Mouse (Mus musculus) urinary bladder, postnatal 25 days (tissue): Measurements from ENCODE around the gene Gm13275.
"Not testable (repeated sequence)": the region's sequence is repeated elsewhere in the genome, so short reads cannot be mapped to it uniquely, and the experiment has no call there.

Experiments used
- DNase-seq: peaks from one replicate; pipeline ENCODE4 v3.0.0; 2022; ENCODE audit warnings: low spot score

Gm13275 gene

GRCm38 (mm10) chr4:88793936-88794675 is at the start of gene Gm13275:
Gene Gm13275 (plus strand): TSS chr4:88794487.
- peak; percentile 81 for DNase-seq

GRCm38 (mm10) chr4:88749926-88750325 is 44.4 kb upstream of the Gm13275 start:
- DNase-seq, result no peak

- DNase-seq, result peak; percentile 71
Observed at GRCm38 (mm10) chr4:88754818-88755340, 39.4 kb upstream of the Gm13275 start, which contains the start of gene Gm13271. Gene Gm13271 (plus strand): TSS chr4:88754868.

- not testable (repeated sequence) for DNase-seq
Observed at GRCm38 (mm10) chr4:88756581-88757513, 37.4 kb upstream of the Gm13275 start.

GRCm38 (mm10) chr4:88757628-88758031 is 36.7 kb upstream of the Gm13275 start:
- peak; percentile 86 for DNase-seq

GRCm38 (mm10) chr4:88758751-88759150 is 35.5 kb upstream of the Gm13275 start:
- not testable (repeated sequence) for DNase-seq

- peak; percentile 40 for DNase-seq
Observed at GRCm38 (mm10) chr4:88759610-88760268, 34.5 kb upstream of the Gm13275 start, which contains the start of gene Gm13283. Gene Gm13283 (plus strand): TSS chr4:88760119.

- peak; percentile 46 for DNase-seq
Observed at GRCm38 (mm10) chr4:88760431-88760830, 33.9 kb upstream of the Gm13275 start.

- peak; percentile 74 for DNase-seq
Observed at GRCm38 (mm10) chr4:88761776-88762175, 32.5 kb upstream of the Gm13275 start.

GRCm38 (mm10) chr4:88762341-88762740 is 31.9 kb upstream of the Gm13275 start:
- not testable (repeated sequence) for DNase-seq

- DNase-seq, result not testable (repeated sequence)
Observed at GRCm38 (mm10) chr4:88763384-88764018, 30.8 kb upstream of the Gm13275 start.

- DNase-seq, result not testable (repeated sequence)
Observed at GRCm38 (mm10) chr4:88773534-88773933, 20.8 kb upstream of the Gm13275 start, which contains the start of gene Gm13290. Gene Gm13290 (plus strand): TSS chr4:88773834.

GRCm38 (mm10) chr4:88776622-88777021 is 17.7 kb upstream of the Gm13275 start, which contains the start of gene Gm13289:
Gene Gm13289 (plus strand): TSS chr4:88776922.
- DNase-seq, result not testable (repeated sequence)

- not testable (repeated sequence) for DNase-seq
Observed at GRCm38 (mm10) chr4:88779550-88779949, 14.7 kb upstream of the Gm13275 start, which contains the start of gene Gm13272. Gene Gm13272 (plus strand): TSS chr4:88779850.

GRCm38 (mm10) chr4:88780320-88780719 is 14.0 kb upstream of the Gm13275 start:
- DNase-seq, result not testable (repeated sequence)

- DNase-seq, result not testable (repeated sequence)
Observed at GRCm38 (mm10) chr4:88781831-88782230, 12.5 kb upstream of the Gm13275 start, which contains the start of gene Ifnz. Gene Ifnz (plus strand): TSS chr4:88782131.

- DNase-seq, result not testable (repeated sequence)
Observed at GRCm38 (mm10) chr4:88782335-88782734, 12.0 kb upstream of the Gm13275 start.

GRCm38 (mm10) chr4:88785409-88785808 is 8.9 kb upstream of the Gm13275 start, which contains the start of gene Gm13276:
Gene Gm13276 (plus strand): TSS chr4:88785709.
- DNase-seq, result not testable (repeated sequence)

GRCm38 (mm10) chr4:88788402-88788801 is 5.9 kb upstream of the Gm13275 start, which contains the start of gene Gm13277:
Gene Gm13277 (plus strand): TSS chr4:88788632.
- DNase-seq, result not testable (repeated sequence)

GRCm38 (mm10) chr4:88791250-88791649 is 3.0 kb upstream of the Gm13275 start, which contains the start of gene Gm13278:
Gene Gm13278 (plus strand): TSS chr4:88791550.
- not testable (repeated sequence) for DNase-seq
